Mouse (Mus musculus): Measurements from ENCODE around the gene Dpm2.

DNA sequence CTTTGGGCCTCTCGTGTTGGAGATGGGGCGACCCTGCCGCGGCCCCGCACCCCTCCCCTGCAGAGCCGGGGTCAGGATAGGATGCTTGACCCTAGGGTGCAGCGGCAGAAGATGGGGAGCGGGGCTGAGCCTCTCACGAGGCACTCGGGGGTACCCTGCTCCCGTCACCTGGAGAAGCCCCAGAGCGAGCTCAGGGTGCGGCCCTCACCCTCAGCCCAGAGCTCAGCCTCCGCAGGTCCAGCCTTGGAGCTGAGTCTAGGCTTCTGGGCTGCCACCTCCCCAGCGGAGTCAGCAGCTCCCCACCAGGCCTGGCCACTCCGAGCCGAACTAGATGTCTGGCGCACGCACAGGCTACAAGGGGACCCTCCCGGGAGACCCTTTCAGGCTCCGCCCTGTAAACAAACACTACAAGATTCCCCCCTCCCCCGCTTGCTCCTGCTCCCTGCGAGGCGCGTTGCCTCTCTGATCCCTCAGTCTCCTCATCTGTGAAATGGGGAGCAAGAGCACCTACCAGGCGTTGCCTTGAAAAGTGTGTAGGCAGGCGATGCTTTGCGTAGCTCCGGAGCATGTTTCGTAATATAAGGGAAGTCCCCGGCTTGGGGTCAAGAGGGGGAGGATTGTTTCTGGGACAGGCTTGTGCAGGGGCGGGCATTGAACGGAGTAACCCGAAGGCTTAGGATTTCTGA is 36.7 kb downstream of the Dpm2 start:
- TF ChIP-seq CTCF (IDR thresholded peaks at IDR 0.05; ENCODE audit: control insufficient read depth, insufficient read depth, low read length) (no peak), POLR2A (IDR thresholded peaks at IDR 0.05; ENCODE audit: borderline replicate concordance, control insufficient read depth, low read depth, low read length) (no peak)

Measured in bone marrow, adult 2 months (tissue).